Mouse (Mus musculus): Measurements from ENCODE around the gene Meltf. TPM values are rescaled to one million over a fixed set of nuclear protein-coding genes. Genes with fewer than 3 reads are reported as not detected.

The Meltf gene
- not detected for total RNA-seq (2021)
- long read RNA-seq, experiment 1: 0 reads
- long read RNA-seq, experiment 2: 0 reads

DNA sequence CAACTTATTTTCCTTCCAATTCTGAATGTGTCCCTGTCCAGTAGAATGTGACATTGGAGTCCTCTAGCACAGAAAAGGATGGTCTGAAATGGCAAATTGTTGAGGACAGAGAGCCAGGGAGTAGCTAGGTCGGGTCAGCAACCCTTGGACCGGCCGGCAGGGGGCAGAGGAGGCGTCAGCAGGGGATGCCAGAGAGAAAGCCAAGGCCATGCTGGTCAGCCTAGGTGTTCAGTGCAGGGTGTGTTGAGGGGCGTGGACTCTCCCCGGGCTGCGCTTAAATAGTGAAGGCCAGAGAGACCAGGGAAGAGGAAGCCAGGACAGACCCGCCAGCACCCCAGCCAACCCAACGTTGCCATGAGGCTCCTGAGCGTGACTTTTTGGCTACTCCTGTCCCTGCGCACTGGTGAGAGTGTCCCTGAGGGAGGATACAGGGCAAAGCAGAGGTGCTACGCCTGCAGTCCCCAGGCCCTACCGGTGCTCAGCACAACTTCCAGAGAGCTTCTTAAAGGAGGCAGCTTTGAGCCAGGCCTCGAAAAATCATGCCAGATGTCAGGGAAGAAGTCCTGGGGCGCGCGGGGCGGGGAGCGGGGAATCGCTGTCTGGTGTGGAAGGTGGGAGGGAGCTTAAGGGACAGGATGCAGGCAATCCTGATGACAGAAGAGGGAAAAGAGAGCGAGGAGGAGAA lies at the start of gene Meltf:
Gene Meltf, plus strand, starts transcription at position 238 of the 685 bp plus-strand sequence.
- peak; percentile 85 to 88 for DNase-seq

DNA sequence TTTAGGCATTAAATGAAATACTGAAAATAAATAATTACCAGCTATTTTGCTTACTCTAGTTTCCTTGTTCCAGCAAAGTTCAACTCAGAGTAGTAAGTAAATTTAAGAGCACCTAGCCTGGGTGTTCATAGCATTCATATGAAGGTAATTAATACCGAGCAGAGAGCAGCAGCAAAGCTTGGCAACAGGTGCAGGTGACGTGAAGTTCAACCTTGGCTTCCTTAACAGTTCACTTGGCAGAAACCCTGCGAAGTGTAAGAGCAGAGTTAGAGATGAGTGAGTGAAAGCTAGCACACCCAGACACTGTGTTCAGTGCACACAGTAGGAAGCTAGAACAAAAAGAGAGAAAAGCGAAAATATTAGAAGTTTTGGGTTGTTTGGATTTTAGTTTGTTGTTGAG lies 47.9 kb upstream of the Meltf start:
- no peak for DNase-seq

DNA sequence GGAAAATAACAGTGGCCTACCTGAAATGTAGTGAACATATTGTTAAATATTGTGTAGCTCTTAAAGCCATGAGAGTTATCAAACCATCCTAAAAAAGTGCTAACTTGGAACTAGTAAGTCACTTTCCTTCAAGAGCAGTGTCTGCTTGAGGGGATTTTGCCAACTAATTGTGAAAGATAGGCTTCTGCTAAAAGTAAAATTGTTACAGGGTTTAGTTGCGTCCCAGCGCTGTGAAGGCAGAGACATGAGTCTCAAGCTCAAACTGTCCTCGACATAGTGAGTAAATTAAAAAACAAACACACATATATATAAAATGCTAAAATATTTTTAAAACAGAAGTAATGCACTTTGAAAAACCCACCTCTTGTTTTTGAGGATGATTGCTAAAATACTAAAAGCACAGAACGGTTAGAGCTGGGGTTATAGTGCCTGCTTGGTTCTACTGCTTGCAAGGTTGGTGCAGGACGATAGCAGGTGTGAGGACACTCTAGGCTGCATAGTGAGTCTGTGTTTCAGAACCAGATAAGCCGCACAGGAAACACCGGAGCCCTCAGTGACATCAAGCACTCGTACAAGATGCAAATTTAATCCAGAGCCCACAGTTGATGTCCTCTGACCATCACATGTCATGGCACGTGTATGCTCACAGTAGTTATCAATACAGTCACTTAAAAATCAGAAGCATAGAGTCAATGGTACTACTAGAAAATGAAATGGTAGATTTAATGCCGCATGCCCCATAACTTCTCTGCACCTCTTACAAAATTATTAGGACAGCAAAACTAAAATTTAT lies 45.8 kb upstream of the Meltf start:
- no peak for DNase-seq

DNA sequence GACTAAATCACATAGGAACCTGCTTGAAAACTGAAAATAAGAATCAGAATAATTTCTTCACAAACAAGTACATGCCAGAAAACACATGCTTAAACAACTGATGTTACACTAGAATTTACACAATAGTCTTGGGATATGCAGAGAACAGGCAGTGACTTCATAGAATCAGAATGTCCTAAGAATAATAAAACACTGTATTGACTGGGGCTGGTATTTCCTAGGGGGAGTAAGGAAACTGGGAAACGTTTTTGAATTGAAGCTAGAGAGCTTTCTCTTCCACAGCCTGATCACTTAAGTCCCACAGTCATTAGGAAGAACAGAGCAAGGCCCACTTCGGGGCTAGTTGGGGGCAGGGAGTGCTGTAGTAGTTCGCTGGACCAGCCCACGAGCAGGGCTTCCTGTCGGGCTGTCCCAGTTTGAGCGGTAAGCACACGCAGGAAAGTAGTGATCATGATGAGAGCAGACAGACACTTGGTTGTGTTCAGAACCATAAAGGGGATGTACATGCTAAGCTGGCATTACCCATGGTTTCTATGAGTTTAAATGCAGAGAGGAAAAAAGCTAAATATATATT lies 44.5 kb upstream of the Meltf start:
- DNase-seq: peak in 1 of 2 experiments; percentile 3

DNA sequence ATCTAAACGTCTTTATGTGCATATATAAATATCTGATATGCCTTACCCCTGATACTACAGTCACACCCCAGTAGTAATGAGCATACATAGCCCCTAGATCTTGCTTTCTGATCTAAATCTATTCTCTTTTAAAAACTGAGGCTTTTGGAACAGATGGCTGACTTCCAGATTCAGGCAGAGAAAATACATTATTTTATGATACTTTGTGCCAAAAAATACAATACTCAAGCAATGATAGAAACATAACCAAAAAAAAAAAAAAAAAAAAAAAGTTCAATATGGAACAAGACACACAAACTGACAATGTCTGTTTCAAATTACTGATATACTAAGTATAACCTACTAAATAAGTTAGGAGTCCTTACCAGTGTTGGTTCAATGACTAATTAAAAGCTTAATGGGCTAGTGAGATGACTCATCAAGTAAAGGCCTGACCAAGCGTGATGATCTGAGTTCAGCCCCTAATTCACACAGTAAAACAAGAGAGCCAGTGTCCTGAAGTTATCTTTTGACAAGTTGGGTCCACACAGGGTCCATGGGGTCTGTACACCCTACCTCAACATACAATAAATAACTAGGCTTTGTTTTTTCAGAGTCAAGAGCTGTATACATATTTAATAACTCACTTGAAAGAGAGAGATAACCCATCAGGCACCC lies 43.8 kb upstream of the Meltf start:
- no peak for DNase-seq

DNA sequence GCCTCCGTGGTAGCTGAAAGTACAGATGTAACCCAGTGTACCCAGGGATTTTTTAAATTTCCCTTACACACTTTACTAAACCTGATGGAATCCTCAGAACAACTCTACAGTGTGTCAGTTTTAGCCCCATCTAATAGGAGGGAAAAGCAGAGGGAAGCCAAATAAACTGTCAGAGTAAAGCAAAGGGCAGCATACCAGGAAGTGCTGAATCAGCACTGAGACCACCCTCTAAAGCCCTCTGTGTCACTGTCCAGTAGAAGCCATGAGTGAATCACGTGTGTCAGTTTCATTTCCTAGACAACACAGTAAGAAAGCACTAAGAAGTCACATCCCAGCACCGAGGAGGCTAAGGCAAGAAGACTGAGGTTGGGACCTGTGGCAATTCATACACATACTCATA lies 41.2 kb upstream of the Meltf start:
- DNase-seq: no peak

DNA sequence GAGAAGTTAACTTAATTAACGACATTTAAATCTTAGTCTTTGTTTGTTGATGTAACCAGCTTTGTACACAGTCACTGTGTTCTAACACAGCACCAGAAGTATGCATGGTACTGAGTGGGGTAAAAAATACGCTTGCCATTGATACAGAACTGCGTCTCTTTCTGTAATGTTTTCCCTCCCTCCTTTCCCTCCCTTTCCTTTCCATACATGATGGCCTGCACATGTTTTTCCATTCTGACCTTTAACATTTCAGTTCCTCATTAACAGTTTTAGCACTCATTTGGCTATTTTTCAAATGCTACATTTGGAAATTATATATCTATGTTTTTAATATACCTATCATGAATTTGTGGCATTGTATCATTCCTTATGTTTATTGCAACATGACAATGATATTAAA lies 34.4 kb upstream of the Meltf start:
- DNase-seq: no peak

DNA sequence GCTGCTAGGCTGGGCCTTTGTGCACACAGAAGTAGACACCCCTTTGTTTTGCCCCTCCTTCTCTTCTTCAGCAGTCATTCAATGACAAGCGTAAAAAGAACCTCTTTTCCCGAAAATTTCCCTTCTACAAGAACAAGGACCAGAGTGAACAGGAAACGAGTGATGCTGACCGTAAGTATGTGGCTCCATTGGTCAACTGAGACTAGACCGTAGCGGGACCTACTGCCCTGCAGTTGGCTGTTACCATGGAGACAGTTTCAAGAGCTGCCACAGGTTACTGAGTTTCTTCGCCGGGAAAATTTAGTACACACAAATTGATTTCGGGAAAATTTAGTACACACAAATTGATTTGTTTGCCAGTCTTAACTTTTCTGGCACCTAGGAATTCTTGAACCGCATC lies 31.8 kb upstream of the Meltf start:
- DNase-seq: no peak

DNA sequence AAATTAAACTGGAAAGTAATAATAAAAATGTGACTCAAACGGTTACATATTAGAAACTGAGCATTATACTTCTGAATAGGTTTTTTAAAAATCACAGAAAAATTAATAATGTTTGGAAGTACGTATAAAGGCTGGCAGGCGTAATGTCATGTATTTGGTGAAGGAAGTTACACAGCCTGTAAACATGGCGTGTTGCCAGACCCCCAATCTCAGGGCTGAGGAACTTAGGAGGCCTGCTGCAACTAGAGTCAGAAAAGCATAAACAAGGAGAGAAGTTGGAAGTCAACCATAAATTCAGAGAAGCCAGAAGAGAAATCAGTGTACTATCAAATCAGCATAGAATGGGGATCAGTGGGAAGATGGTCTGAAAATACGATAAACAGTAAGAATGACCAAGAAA lies 14.7 kb upstream of the Meltf start:
- no peak for DNase-seq

DNA sequence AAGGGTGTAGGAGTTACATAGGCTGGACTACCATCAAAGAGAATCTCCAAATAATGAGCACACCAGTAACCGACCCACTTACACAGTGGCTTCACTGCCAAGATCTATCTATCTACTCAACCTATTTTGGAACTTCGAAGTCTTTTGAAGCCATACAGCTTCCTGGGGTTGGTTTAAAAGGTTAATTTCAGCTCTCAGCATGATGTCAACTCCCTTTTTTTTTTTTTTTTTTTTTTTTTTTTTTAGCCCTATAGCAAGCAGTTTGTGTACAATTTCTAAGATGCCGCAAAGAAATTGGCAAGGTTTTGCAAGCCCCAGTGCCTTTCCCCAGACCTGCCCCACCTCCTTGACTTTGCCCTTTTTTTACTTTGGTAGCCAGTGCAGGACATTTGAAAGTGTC lies 13.4 kb upstream of the Meltf start:
- no peak for DNase-seq

DNA sequence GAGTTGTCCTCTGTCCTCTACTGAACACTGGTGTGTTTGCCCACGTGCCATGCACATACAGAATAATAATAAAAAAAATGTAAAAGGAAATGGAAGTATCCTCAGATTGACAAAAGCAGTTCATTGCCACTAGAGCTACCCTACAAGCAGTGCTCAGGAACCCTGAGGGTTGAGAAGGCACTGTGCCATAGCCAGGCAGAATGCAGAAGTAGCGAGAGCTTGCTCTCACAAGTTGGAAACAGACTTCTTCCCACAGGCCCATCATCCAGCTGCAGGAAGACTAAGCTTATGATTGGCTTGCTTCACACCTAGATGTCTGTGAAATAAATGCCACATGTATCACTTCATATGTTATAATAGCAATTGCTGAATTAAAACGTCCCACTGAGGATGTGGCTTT lies 11.7 kb upstream of the Meltf start:
- DNase-seq: no peak

DNA sequence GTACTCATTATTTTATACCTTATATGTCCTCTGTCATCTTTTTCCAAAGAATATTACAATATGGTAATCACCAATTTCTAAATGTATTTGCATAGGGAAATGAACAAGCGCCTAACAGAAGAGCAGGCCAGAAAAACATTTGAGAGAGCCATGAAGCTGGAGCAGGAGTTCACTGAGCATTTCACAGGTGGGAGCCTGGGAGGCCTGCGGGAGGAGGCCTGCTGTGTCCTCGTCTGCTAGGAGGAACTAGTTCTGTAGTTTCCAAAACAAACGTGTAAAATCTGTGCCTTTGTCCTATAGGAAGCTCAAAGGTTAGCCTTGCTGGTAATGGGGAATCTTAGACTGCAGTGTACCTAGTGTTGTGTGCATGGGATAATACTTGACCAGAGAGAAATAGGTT lies 10.9 kb upstream of the Meltf start:
- DNase-seq: no peak

DNA sequence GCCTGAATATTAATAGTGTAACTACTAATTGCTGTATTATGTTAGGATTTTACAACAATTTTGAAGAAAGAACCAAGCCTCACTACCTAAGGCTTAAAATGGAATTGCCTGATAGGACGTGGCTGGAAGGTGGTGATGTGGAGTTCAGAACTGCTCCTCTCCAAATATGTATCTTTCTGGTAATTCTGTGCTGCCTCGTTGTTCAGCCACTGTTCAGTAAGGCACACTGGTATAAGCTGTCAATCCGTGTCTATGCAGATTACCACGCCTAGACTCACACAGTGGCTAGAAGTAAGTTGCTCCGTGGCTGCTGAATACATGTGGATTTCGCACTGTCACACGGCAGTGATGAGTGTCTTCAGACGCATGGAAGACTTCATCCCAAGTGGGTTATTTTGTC lies 4.9 kb upstream of the Meltf start:
- DNase-seq: no peak

DNA sequence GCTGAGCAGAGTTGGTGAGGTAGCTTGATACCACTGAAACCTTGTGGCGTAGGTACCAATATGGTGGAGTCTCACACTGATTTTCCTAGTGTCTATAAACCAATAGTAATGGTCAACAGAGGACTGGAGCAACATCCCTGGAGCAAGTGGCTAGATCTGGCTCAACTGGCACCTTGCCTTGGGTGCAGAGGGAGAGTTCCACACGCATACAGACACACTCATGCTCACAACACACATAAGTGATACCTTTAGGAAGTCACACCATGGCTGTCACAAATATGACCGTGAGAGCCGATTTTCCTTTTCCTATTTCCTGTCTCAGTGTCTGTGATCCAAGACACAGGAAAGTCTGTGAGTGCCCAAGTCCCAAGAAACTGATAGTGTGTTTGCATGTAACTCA lies 3.2 kb upstream of the Meltf start:
- DNase-seq: no peak

DNA sequence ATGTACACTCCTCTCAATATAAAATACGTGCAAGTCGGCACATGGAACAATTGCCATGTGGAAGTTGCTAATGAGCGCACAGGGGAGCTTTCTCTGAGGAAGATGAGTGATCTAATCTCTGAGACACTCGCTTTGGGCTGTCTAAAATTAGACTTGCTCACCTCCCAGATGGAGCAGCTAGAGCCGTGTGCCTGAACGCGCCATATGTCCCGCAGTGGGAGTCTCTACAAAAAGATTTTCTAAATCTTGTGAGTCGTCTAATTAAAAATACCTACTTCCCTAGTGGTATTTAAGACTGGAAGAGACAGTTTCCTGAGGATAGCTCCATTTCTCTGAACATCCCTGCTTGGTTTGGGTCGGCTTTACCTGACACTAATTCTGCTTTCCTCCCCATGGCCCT lies 2.2 kb upstream of the Meltf start:
- DNase-seq: no peak

DNA sequence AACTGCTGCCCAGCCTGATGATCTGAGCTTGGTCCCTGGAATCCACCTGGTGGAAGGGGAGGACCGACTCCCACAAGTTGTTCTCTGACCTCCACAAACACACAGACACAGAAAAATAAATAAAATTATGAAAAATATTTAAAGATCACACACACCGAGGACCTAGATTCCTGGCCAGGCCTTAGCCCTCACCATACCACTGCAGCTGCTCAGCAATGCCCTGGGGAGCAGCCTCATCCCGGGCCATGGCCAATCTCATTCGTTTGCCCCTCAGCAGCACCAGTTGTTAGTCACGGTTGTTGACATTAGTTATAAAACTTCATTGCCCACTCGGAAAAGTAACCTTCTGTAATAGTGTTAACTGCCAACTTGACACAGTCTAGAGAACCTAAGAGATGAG lies 558 bp upstream of the Meltf start:
- DNase-seq: no peak

DNA sequence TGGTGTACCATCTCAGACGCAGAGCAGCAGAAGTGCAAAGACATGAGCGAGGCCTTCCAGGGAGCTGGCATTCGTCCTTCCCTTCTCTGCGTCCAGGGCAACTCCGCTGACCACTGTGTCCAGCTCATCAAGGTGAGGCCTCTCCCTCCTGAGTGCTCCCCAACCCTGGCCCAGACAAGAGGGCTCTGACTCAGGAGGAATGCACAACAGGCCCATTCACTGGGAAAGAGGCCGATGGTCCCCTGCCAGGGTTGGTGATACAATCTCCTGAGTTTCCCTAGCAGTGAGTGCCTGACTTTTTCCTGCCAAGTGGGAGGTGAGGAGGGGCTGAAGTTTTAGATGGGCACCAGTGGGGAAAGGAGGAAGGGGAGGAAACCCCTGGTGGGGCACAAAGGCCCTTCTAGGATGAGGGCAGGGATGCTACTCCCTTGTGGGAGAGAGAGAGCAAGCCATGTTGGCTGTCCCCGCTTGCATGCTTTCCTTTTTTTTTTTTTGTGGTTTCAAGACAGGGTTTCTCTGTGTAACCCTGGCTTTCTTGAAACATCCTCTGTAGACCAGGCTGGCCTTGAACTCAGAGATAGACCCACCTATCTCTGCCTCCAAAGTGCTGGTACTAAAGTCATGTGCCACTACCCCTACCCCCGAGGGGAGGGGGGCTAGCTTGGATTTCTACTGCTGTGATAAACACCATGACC lies 1.7 kb downstream of the Meltf start:
- no peak for DNase-seq

DNA sequence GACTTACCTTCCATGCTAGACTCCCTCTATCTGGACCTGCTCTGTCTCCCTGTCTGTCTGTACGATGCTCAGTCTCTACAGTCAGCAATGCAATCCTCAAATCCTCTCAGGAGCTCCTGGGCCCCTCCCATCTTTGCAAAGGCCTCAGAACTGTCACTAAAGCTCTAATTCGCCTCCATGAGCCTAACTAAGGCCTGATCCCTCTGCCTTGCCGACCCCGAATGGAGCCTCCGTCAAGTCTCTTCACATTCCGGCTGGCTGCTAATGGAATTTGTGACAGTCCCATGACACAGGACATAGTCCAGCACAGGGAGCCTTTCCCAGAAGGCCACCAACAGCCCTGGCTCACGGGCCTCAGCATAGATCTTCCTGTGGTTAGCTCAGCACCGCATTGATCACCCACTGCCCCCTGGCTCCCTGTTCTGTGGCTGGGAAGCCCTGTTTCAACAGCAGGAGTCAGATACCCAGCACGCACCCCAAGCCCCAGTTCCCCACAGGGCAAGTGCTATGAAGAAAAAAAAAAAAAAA lies 3.8 kb downstream of the Meltf start:
- DNase-seq: no peak

DNA sequence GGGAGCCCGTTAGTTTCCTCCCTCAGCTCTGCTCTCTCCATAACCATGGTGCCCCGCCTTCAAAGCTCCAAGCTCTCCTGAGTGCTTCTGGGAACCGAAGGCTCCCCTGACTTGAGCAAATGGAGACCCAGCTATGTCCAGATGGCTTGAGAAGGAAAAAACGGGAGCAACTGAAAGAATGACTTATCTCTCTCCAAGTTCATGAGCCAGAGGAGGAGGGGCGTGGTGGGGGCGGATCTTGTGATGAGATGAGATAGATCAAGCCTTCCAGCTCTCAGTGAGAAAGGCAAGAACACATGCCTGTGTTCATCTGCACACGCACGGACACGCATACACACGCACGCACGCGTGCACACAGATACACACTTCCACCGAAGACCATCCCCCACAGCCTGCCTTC lies 4.7 kb downstream of the Meltf start:
- DNase-seq: peak; percentile 27 to 42

DNA sequence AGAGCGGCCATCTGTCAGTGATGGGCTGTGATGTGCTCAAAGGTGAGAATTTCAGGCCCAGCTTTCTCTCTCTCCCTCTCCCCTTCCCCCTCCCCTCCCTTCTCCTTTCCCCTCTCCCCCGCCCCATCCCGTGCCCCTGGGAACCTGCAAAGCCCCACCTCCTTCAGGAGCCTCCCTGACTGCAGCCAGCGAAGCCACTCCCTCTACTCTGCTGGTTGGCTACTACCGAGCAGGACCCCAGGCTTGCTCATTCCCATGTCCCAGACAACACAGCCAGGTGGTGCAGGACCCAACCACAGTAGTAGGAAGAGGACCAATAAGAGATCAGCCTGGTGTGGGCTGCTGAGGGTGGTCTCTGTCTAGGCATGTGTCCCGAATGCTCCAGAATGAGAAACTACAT lies 5.3 kb downstream of the Meltf start:
- DNase-seq: no peak

DNA sequence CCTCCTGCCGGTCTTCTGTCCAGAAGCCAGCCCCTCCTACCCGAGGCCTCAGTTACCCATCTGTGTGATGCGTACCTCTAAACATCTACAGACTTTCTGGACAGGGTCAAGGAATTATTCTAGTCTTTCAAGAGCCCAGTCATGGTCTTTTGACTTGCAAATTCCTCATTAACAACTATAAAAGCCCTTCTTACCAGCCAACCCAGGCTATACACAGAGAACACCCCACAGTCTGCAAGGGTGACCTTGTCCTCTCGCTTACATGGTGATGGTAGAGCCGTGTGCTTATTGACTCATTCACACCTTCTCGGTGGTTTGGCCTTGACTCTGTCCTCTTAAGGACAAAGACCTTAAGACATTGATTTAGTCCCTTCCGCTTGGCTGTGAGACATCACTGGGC lies 12.3 kb downstream of the Meltf start:
- DNase-seq: no peak
